Mouse (Mus musculus): Measurements from ENCODE around the gene Mdm2. TPM values are rescaled to one million over a fixed set of nuclear protein-coding genes. Genes with fewer than 3 reads are reported as not detected.

The Mdm2 gene
- polyA plus RNA-seq, 1 experiment from 2014 or later: 52.5 TPM

GRCm38 (mm10) chr10:117666947-117667630, 43.5 kb downstream of the Mdm2 start:
- Histone ChIP-seq H3K9ac (no peak overlapping the region), H3K4me2 (no peak overlapping the region), H3K9me3 (no peaks in the 10 kb centered on the region), H3K4me1 (replicated peaks) (0 out of 2 replicates have a peak, but pooled peaks cover 8% of the 10 kb centered on the region), H3K27me3 (no peaks in the 10 kb centered on the region), H3K36me3 (no peaks in the 10 kb centered on the region), H3K4me3 (no peak overlapping the region), H3K27ac (replicated peaks) (no peak overlapping the region)
- WGBS: 93% methylated on average over 9 of the region's 9 CpGs
- ATAC-seq (ENCODE audit: low FRiP score, low read depth): no peak

GRCm38 (mm10) chr10:117666361-117666760, 44.2 kb downstream of the Mdm2 start:
- no peak overlapping the region for H3K27ac ChIP-seq (replicated peaks)
- ATAC-seq (ENCODE audit: low FRiP score, low read depth): no peak
- H3K4me2 ChIP-seq: no peak overlapping the region
- H3K4me1 ChIP-seq (replicated peaks): 0 out of 2 replicates have a peak, but pooled peaks cover 8% of the 10 kb centered on the region
- 96% methylated on average over 3 of the region's 3 CpGs for WGBS
- H3K36me3 ChIP-seq: no peaks in the 10 kb centered on the region
- H3K9me3 ChIP-seq: no peaks in the 10 kb centered on the region
- no peak overlapping the region for H3K4me3 ChIP-seq
- H3K9ac ChIP-seq: no peak overlapping the region
- no peaks in the 10 kb centered on the region for H3K27me3 ChIP-seq

- 66% methylated on average over 9 of the region's 9 CpGs for WGBS
- Histone ChIP-seq H3K36me3 (no peaks in the 10 kb centered on the region), H3K4me2 (no peak overlapping the region), H3K4me3 (no peak overlapping the region), H3K4me1 (replicated peaks) (0 out of 2 replicates have a peak, but pooled peaks cover 8% of the 10 kb centered on the region), H3K27ac (replicated peaks) (no peak overlapping the region), H3K9ac (no peak overlapping the region), H3K27me3 (no peaks in the 10 kb centered on the region), H3K9me3 (no peaks in the 10 kb centered on the region)
- ATAC-seq (ENCODE audit: low FRiP score, low read depth): no peak
Measured at GRCm38 (mm10) chr10:117665376-117666275, 44.9 kb downstream of the Mdm2 start.

- no peak overlapping the region for H3K9ac ChIP-seq
- no peak overlapping the region for H3K4me3 ChIP-seq
- H3K9me3 ChIP-seq: no peaks in the 10 kb centered on the region
- ATAC-seq (ENCODE audit: low FRiP score, low read depth): no peak
- 0 out of 2 replicates have a peak, but pooled peaks cover 8% of the 10 kb centered on the region for H3K4me1 ChIP-seq (replicated peaks)
- H3K36me3 ChIP-seq: no peaks in the 10 kb centered on the region
- H3K4me2 ChIP-seq: no peak overlapping the region
- H3K27me3 ChIP-seq: no peaks in the 10 kb centered on the region
- H3K27ac ChIP-seq (replicated peaks): no peak overlapping the region
Measured at GRCm38 (mm10) chr10:117664926-117665209, 45.7 kb downstream of the Mdm2 start.

GRCm38 (mm10) chr10:117664208-117664925, 46.2 kb downstream of the Mdm2 start:
- Histone ChIP-seq H3K4me1 (replicated peaks) (0 out of 2 replicates have a peak, but pooled peaks cover 4% of the 10 kb centered on the region), H3K9ac (no peak overlapping the region), H3K9me3 (no peaks in the 10 kb centered on the region), H3K27me3 (no peaks in the 10 kb centered on the region), H3K36me3 (no peaks in the 10 kb centered on the region), H3K4me3 (no peak overlapping the region), H3K27ac (replicated peaks) (no peak overlapping the region), H3K4me2 (peak overlapping the region; percentile 37)
- no peak for ATAC-seq (ENCODE audit: low FRiP score, low read depth)
- 58% methylated on average over 14 of the region's 14 CpGs for WGBS

GRCm38 (mm10) chr10:117663865-117664200, 46.7 kb downstream of the Mdm2 start:
- Histone ChIP-seq H3K4me2 (peak overlapping the region; percentile 37), H3K9ac (no peak overlapping the region), H3K4me1 (replicated peaks) (0 out of 2 replicates have a peak, but pooled peaks cover 4% of the 10 kb centered on the region), H3K4me3 (no peak overlapping the region), H3K27me3 (no peaks in the 10 kb centered on the region), H3K36me3 (no peaks in the 10 kb centered on the region), H3K9me3 (no peaks in the 10 kb centered on the region), H3K27ac (replicated peaks) (no peak overlapping the region)
- no peak for ATAC-seq (ENCODE audit: low FRiP score, low read depth)
- WGBS: 20% methylated on average over 7 of the region's 9 CpGs

GRCm38 (mm10) chr10:117663056-117663864, 47.3 kb downstream of the Mdm2 start:
- no peaks in the 10 kb centered on the region for H3K36me3 ChIP-seq
- H3K4me1 ChIP-seq (replicated peaks): 0 out of 2 replicates have a peak, but pooled peaks cover 4% of the 10 kb centered on the region
- 78% methylated on average over 14 of the region's 14 CpGs for WGBS
- H3K4me2 ChIP-seq: peak overlapping the region; percentile 37
- H3K9me3 ChIP-seq: no peaks in the 10 kb centered on the region
- H3K9ac ChIP-seq: no peak overlapping the region
- H3K27me3 ChIP-seq: no peaks in the 10 kb centered on the region
- no peak overlapping the region for H3K27ac ChIP-seq (replicated peaks)
- no peak overlapping the region for H3K4me3 ChIP-seq
- no peak for ATAC-seq (ENCODE audit: low FRiP score, low read depth)

GRCm38 (mm10) chr10:117662316-117663055, 48.1 kb downstream of the Mdm2 start:
- 80% methylated on average over 15 of the region's 15 CpGs for WGBS
- Histone ChIP-seq H3K36me3 (no peaks in the 10 kb centered on the region), H3K9ac (no peak overlapping the region), H3K4me2 (no peak overlapping the region), H3K9me3 (no peaks in the 10 kb centered on the region), H3K4me1 (replicated peaks) (0 out of 2 replicates have a peak, but pooled peaks cover 4% of the 10 kb centered on the region), H3K27ac (replicated peaks) (no peak overlapping the region), H3K27me3 (no peaks in the 10 kb centered on the region), H3K4me3 (no peak overlapping the region)
- ATAC-seq (ENCODE audit: low FRiP score, low read depth): no peak

GRCm38 (mm10) chr10:117659819-117660218, 50.7 kb downstream of the Mdm2 start:
- no peak for ATAC-seq (ENCODE audit: low FRiP score, low read depth)
- Histone ChIP-seq H3K27ac (replicated peaks) (no peak overlapping the region), H3K9me3 (no peaks in the 10 kb centered on the region), H3K4me3 (no peak overlapping the region), H3K4me1 (replicated peaks) (0 out of 2 replicates have a peak, but pooled peaks cover 4% of the 10 kb centered on the region), H3K36me3 (no peaks in the 10 kb centered on the region), H3K9ac (no peak overlapping the region), H3K27me3 (no peaks in the 10 kb centered on the region), H3K4me2 (no peak overlapping the region)
- 67% methylated on average over 11 of the region's 11 CpGs for WGBS

GRCm38 (mm10) chr10:117659430-117659813, 51.1 kb downstream of the Mdm2 start:
- Histone ChIP-seq H3K4me3 (no peak overlapping the region), H3K9ac (no peak overlapping the region), H3K9me3 (no peaks in the 10 kb centered on the region), H3K36me3 (no peaks in the 10 kb centered on the region), H3K27ac (replicated peaks) (no peak overlapping the region), H3K4me1 (replicated peaks) (0 out of 2 replicates have a peak, but pooled peaks cover 4% of the 10 kb centered on the region), H3K27me3 (no peaks in the 10 kb centered on the region), H3K4me2 (no peak overlapping the region)
- no peak for ATAC-seq (ENCODE audit: low FRiP score, low read depth)
- 59% methylated on average over 11 of the region's 11 CpGs for WGBS

Measured in hindbrain, embryonic 15.5 days (tissue).